Mouse (Mus musculus) forebrain, embryonic 10.5 days (tissue): Measurements from ENCODE around the gene Ldb2. TPM values are rescaled to one million over a fixed set of nuclear protein-coding genes. Genes with fewer than 3 reads are reported as not detected.
A peak's percentile ranks its signal among the peaks of the same experiment; 100 is the strongest.

Experiments used
- DNase-seq: peaks from one replicate; pipeline ENCODE4 v3.0.0-alpha.2; 2017; ENCODE audit warnings: low spot score; ENCODE audit errors: extremely low spot score
- H3K27ac ChIP-seq: fragments of 300-500 bp; sonication (generic); 2 replicates; pipeline ENCODE4 v1.5.1; 2016; ENCODE audit warnings: mild to moderate bottlenecking
- H3K27me3 ChIP-seq: fragments of 300-500 bp; sonication (generic); 2 replicates; pipeline ENCODE4 v1.6.1; 2016; ENCODE audit warnings: mild to moderate bottlenecking; ENCODE audit not compliant: poor library complexity, severe bottlenecking
- H3K36me3 ChIP-seq: fragments of 300-500 bp; sonication (generic); replicated peaks from 2 replicates; pipeline ENCODE4 v1.6.1; 2016; ENCODE audit warnings: mild to moderate bottlenecking, moderate library complexity
- H3K4me1 ChIP-seq: fragments of 300-500 bp; sonication (generic); 2 replicates; pipeline ENCODE4 v1.6.1; 2016
- H3K4me3 ChIP-seq: fragments of 300-500 bp; sonication (generic); 2 replicates; pipeline ENCODE4 v1.5.1; 2016; ENCODE audit warnings: mild to moderate bottlenecking, moderate library complexity
- H3K9me3 ChIP-seq: fragments of 300-500 bp; sonication (generic); 2 replicates; pipeline ENCODE4 v1.6.1; 2016; ENCODE audit warnings: mild to moderate bottlenecking, moderate library complexity
- WGBS: fragments of 180-500 bp; shearing (Covaris S2); methylation state at CpG from one replicate; pipeline ENCODE4 v1.1.7; 2016; 5-methylcytosine and 5-hydroxymethylcytosine counted together
- polyA plus RNA-seq: library from polyadenylated mRNA; unstranded; fragments of >200 nt; fragmentation: Nextera tagmentation; extraction: Ambion mirVana; gene quantifications from 2 replicates; pipeline ENCODE4 v1.2.1, GENCODE M21; 2016

Ldb2 gene
- polyA plus RNA-seq, 1 experiment from 2014 or later, result 10.5 TPM

GRCm38 (mm10) chr5:44615677-44616076 lies 183.8 kb downstream of the Ldb2 start:
- 90% methylated on average over 7 of the region's 7 CpGs for WGBS
- Histone ChIP-seq H3K4me1 (peaks cover 26% of the 10 kb centered on the region), H3K36me3 (no peaks in the 10 kb centered on the region), H3K27ac (no peak overlapping the region), H3K4me3 (no peak overlapping the region), H3K9me3 (no peaks in the 10 kb centered on the region), H3K27me3 (no peaks in the 10 kb centered on the region)
- no peak for DNase-seq

- Histone ChIP-seq H3K4me3 (no peak overlapping the region), H3K4me1 (no peaks in the 10 kb centered on the region), H3K9me3 (no peaks in the 10 kb centered on the region), H3K27ac (no peak overlapping the region), H3K36me3 (no peaks in the 10 kb centered on the region), H3K27me3 (no peaks in the 10 kb centered on the region)
- DNase-seq, result no peak
- 81% methylated on average over 2 of the region's 2 CpGs for WGBS
Observed at GRCm38 (mm10) chr5:44608901-44609300, 190.6 kb downstream of the Ldb2 start.

GRCm38 (mm10) chr5:44601340-44601739 lies 198.1 kb downstream of the Ldb2 start:
- H3K27ac ChIP-seq, result no peak overlapping the region
- H3K9me3 ChIP-seq, result no peaks in the 10 kb centered on the region
- no peaks in the 10 kb centered on the region for H3K4me1 ChIP-seq
- H3K4me3 ChIP-seq, result no peak overlapping the region
- 92% methylated on average over 1 of the region's 1 CpGs for WGBS
- no peaks in the 10 kb centered on the region for H3K36me3 ChIP-seq
- H3K27me3 ChIP-seq, result no peaks in the 10 kb centered on the region
- DNase-seq, result no peak

- DNase-seq, result no peak
- Histone ChIP-seq H3K36me3 (no peaks in the 10 kb centered on the region), H3K4me1 (0 out of 2 replicates have a peak, but pooled peaks cover 3% of the 10 kb centered on the region), H3K4me3 (no peak overlapping the region), H3K27me3 (no peaks in the 10 kb centered on the region), H3K27ac (no peak overlapping the region), H3K9me3 (no peaks in the 10 kb centered on the region)
- 88% methylated on average over 15 of the region's 15 CpGs for WGBS
Observed at GRCm38 (mm10) chr5:44593522-44594218, 205.8 kb downstream of the Ldb2 start.

GRCm38 (mm10) chr5:44590750-44591149 lies 208.7 kb downstream of the Ldb2 start:
- Histone ChIP-seq H3K4me1 (0 out of 2 replicates have a peak, but pooled peaks cover 3% of the 10 kb centered on the region), H3K9me3 (no peaks in the 10 kb centered on the region), H3K4me3 (no peak overlapping the region), H3K27ac (no peak overlapping the region), H3K27me3 (no peaks in the 10 kb centered on the region), H3K36me3 (no peaks in the 10 kb centered on the region)
- DNase-seq, result no peak
- 84% methylated on average over 3 of the region's 3 CpGs for WGBS

GRCm38 (mm10) chr5:44589318-44589717 lies 210.2 kb downstream of the Ldb2 start:
- H3K4me1 ChIP-seq, result 0 out of 2 replicates have a peak, but pooled peaks cover 3% of the 10 kb centered on the region
- no peak overlapping the region for H3K27ac ChIP-seq
- no peaks in the 10 kb centered on the region for H3K27me3 ChIP-seq
- WGBS, result 50% methylated on average over 1 of the region's 1 CpGs
- DNase-seq, result no peak
- no peak overlapping the region for H3K4me3 ChIP-seq
- H3K36me3 ChIP-seq, result no peaks in the 10 kb centered on the region
- H3K9me3 ChIP-seq, result no peaks in the 10 kb centered on the region

GRCm38 (mm10) chr5:44586571-44586970 lies 212.9 kb downstream of the Ldb2 start:
- no peaks in the 10 kb centered on the region for H3K36me3 ChIP-seq
- 0 out of 2 replicates have a peak, but pooled peaks cover 3% of the 10 kb centered on the region for H3K4me1 ChIP-seq
- no peak overlapping the region for H3K27ac ChIP-seq
- DNase-seq, result no peak
- H3K9me3 ChIP-seq, result no peaks in the 10 kb centered on the region
- no peak overlapping the region for H3K4me3 ChIP-seq
- no peaks in the 10 kb centered on the region for H3K27me3 ChIP-seq
- 75% methylated on average over 5 of the region's 5 CpGs for WGBS

- DNase-seq, result no peak
- Histone ChIP-seq H3K36me3 (no peaks in the 10 kb centered on the region), H3K4me1 (no peaks in the 10 kb centered on the region), H3K4me3 (no peak overlapping the region), H3K9me3 (no peaks in the 10 kb centered on the region), H3K27me3 (no peaks in the 10 kb centered on the region), H3K27ac (no peak overlapping the region)
- 84% methylated on average over 10 of the region's 10 CpGs for WGBS
Observed at GRCm38 (mm10) chr5:44579899-44580459, 219.5 kb downstream of the Ldb2 start.

GRCm38 (mm10) chr5:44576682-44577349 lies 222.7 kb downstream of the Ldb2 start:
- 86% methylated on average over 2 of the region's 2 CpGs for WGBS

GRCm38 (mm10) chr5:44574681-44575080 lies 224.8 kb downstream of the Ldb2 start:
- H3K9me3 ChIP-seq, result no peaks in the 10 kb centered on the region
- DNase-seq, result no peak
- WGBS, result 97% methylated on average over 1 of the region's 1 CpGs
- H3K4me3 ChIP-seq, result no peak overlapping the region
- H3K27ac ChIP-seq, result no peak overlapping the region
- no peaks in the 10 kb centered on the region for H3K27me3 ChIP-seq
- H3K36me3 ChIP-seq, result no peaks in the 10 kb centered on the region
- no peaks in the 10 kb centered on the region for H3K4me1 ChIP-seq

More at GRCm38 (mm10) chr5:44576682-44577349, 222.7 kb downstream of the Ldb2 start:
- DNase-seq, result no peak
- no peaks in the 10 kb centered on the region for H3K27me3 ChIP-seq
- H3K4me3 ChIP-seq, result no peak overlapping the region
- no peaks in the 10 kb centered on the region for H3K9me3 ChIP-seq
- H3K27ac ChIP-seq, result no peak overlapping the region
- H3K36me3 ChIP-seq, result no peaks in the 10 kb centered on the region
- H3K4me1 ChIP-seq, result no peaks in the 10 kb centered on the region

- no peaks in the 10 kb centered on the region for H3K36me3 ChIP-seq
- DNase-seq, result no peak
- no peak overlapping the region for H3K4me3 ChIP-seq
- 0 out of 2 replicates have a peak overlapping the region, but pooled peaks have one; percentile 26 for H3K27ac ChIP-seq
- no peaks in the 10 kb centered on the region for H3K9me3 ChIP-seq
- peaks cover 5% of the 10 kb centered on the region for H3K4me1 ChIP-seq
- WGBS, result 86% methylated on average over 11 of the region's 11 CpGs
- H3K27me3 ChIP-seq, result no peaks in the 10 kb centered on the region
Observed at GRCm38 (mm10) chr5:44553765-44554352, 245.6 kb downstream of the Ldb2 start.

- H3K4me1 ChIP-seq, result peaks cover 3% of the 10 kb centered on the region; the same call in 1 of the 2 replicates
- no peaks in the 10 kb centered on the region for H3K36me3 ChIP-seq
- no peaks in the 10 kb centered on the region for H3K9me3 ChIP-seq
- H3K4me3 ChIP-seq, result no peak overlapping the region
- H3K27me3 ChIP-seq, result no peaks in the 10 kb centered on the region
- no peak for DNase-seq
- no peak overlapping the region for H3K27ac ChIP-seq
Observed at GRCm38 (mm10) chr5:44553155-44553554, 246.3 kb downstream of the Ldb2 start.

GRCm38 (mm10) chr5:44552121-44552520 lies 247.4 kb downstream of the Ldb2 start:
- Histone ChIP-seq H3K9me3 (no peaks in the 10 kb centered on the region), H3K27ac (no peak overlapping the region), H3K27me3 (no peaks in the 10 kb centered on the region), H3K36me3 (no peaks in the 10 kb centered on the region), H3K4me1 (peaks cover 3% of the 10 kb centered on the region; the same call in 1 of the 2 replicates), H3K4me3 (no peak overlapping the region)
- 93% methylated on average over 8 of the region's 8 CpGs for WGBS
- no peak for DNase-seq
